Mouse (Mus musculus) gastrocnemius, postnatal 25 days (tissue): ENCODE results near the gene Amtn. TPM values are rescaled to one million over a fixed set of nuclear protein-coding genes. Genes with fewer than 3 reads are reported as not detected.
"Not testable (repeated sequence)": the region's sequence is repeated elsewhere in the genome, so short reads cannot be mapped to it uniquely, and the experiment has no call there.

Experiments used
- DNase-seq: peaks from one replicate; pipeline ENCODE4 v3.0.0; 2022
- long read RNA-seq, 2 experiments: library from polyadenylated mRNA; stranded (forward); transcript quantifications; one replicate each; pipeline ENCODE4 v2.0.0; 2021
- total RNA-seq, 2 experiments: library from RNA; stranded (reverse); gene quantifications; 1 replicate in 1 of 2; 2 replicates in 1 of 2; pipeline ENCODE4 v1.2.3; 2021

Gene Amtn
- not detected for total RNA-seq
- long read RNA-seq, experiment 1 = 0 reads
- long read RNA-seq, experiment 2 = 0 reads

DNA sequence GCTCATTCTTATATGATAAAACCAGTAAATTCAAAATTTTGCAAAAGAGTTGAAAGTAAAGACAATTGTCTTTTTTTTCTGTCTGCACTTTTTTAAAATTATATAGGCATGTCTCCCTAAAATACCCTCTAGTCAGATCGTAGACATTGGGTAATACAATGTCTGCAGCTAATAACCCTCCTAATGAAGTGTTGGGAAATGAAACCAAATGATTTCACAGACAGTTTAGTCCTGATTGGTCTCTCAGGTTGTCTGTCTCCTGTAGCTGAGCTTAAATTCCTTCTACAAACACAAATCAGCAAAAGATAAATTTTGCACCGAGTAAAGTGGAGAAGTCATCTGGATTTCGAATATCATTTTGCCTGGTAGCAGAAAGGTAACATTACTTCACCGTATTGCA lies at the start of gene Amtn:
Gene Amtn (plus strand): TSS at position 301 of the 400 bp plus-strand sequence.
- DNase-seq = no peak

DNA sequence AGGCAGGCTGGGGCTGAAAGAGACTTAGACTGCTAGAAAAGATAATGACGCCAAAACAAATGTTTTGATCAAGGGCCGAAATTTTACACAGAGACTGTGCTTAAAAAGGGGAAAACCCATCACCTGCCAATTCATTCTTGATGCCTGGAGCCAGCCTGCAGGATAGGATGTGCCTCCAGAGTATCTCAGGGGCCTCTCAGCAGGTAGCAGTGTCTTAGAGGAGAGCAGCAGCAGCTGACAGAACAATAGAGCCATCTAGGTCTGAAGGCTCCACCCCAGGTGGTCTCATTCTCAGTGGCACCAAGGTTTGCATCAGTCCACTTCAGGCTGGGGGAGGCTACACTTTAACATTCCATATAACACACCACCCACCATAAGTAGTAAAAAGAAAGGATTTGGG lies 27.4 kb upstream of the Amtn start:
- not testable (repeated sequence) for DNase-seq

DNA sequence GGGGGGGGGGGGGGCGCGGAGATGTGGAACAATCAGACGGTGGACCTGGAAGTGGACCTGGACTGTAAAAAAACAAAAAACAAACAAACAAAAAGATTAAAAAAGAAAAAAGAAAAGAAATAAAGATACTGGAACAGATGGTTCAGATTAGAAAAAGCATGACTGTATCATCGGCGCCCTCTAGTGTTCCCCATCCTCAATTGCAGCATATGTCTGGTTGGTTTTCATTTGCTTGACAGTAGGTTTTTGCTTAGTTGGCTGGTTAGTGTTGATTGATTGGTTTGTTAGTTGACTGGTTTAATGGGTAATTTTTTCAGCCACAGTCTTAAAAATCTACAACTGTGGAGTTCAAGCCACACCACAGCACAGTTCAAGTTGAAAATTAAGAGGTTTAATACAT lies 11.1 kb upstream of the Amtn start:
- DNase-seq = no peak

GRCm38 (mm10) chr5:88366886-88367285 lies 9.0 kb upstream of the Amtn start:
- no peak for DNase-seq

- no peak for DNase-seq
These were observed 5.2 kb upstream of the Amtn start for GRCm38 (mm10) chr5:88370578-88371232.

DNA sequence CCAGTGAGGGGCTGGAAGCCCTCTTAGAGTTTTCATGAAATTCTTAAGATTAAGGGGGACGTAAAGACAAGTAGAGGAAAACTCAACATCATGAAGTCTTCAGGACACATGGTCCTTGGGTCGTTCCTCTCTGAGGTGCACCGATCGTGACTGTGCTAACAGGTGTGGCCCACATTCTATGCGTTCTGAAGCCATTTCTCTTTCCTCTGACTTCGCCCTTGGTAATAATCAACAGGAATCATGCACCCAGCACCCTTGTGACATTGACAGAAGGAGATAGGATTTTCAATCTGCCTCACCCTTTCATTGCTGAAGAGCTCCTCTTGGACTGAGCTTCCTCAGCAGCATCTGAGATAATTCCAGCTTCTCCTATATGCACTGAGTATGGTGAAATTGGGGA lies 3.3 kb upstream of the Amtn start:
- no peak for DNase-seq

DNA sequence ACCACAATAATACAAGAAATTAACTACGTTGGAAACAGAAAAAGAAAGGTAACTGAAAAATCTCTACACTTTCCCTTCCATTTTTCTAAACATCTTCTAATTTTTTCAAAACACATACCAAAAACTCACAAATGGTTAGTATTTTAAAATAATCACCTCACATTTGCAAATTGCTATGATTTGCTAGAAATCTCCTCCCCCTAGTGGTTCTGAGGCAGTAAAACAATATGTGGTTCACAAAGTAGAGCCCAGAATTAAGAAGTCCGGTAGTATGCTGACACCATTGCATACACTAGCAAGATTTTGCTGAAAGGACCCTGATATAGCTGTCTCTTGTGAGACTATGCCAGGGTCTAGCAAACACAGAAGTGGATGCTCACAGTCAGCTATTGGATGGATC lies 16.1 kb downstream of the Amtn start:
- DNase-seq = not testable (repeated sequence)

GRCm38 (mm10) chr5:88398581-88398980 lies 22.7 kb downstream of the Amtn start:
- no peak for DNase-seq

DNA sequence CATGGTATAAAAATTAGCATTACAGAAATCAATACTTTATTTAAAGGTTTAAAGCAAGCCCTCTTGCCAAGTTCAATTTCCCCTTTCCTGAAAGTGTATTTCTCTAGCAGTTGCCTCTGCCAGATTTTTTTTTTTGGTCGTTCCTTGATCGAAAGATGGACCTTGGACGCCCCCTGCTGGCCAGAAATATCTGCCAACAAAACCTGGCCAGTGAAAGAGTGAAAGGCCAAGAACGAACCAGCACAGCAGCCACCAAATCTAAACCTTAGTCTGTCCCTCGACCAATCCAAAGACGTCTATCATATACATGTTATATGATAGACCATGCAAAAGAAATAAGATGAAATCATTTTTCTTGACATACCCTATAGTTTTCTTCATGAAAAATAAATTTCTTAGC lies 23.9 kb downstream of the Amtn start:
- DNase-seq = no peak

DNA sequence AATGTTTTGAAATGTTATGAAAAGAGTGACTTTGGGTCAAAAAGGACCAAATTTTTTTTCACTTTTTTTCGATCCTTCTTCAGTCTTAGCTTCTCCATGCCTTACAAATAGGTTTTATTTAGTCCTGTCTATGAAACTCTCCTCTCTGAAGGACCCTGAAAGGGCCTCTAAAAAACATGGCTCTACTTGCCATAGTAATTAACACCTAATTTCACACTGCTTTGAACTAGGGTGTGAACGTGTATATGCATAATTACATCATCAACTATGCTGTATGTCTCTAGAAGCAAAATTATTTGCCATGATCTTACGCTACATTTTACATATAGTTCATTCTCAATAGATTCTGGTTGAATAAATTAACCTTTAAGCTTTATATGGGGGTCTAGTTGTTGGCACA lies 25.6 kb downstream of the Amtn start:
- no peak for DNase-seq

GRCm38 (mm10) chr5:88420319-88421065 lies 44.6 kb downstream of the Amtn start:
- DNase-seq = no peak

GRCm38 (mm10) chr5:88424892-88425291 lies 49.0 kb downstream of the Amtn start:
- not testable (repeated sequence) for DNase-seq

- DNase-seq = no peak
These were observed 50.8 kb downstream of the Amtn start for GRCm38 (mm10) chr5:88426753-88427152.

Other genes starting within 250 kb of the Amtn start
- not detected for gene Gm11115, start 222.0 kb upstream of the Amtn start, total RNA-seq
- gene Gm7714, start 107.2 kb upstream of the Amtn start, total RNA-seq = not detected
- gene Prol1, start 58.8 kb upstream of the Amtn start, total RNA-seq = not detected
- gene Ambn, start 79.9 kb downstream of the Amtn start, total RNA-seq = not detected
- not detected for gene Enam, start 111.9 kb downstream of the Amtn start, total RNA-seq
- under 1 TPM; 0.32 to 0.33 TPM for gene Jchain, start 151.8 kb downstream of the Amtn start, total RNA-seq
- 10 to 100 TPM; 21.7 to 22.5 TPM for gene Utp3, start 178.4 kb downstream of the Amtn start, total RNA-seq
- gene Rufy3, start 188.9 kb downstream of the Amtn start, total RNA-seq = 1 to 10 TPM; 6.8 to 8.4 TPM